Mouse (Mus musculus) embryo, embryonic 11.5 days (tissue): Measurements from ENCODE around the gene Haus7.

ENCODE experiments used
- DNase-seq: peaks from one replicate; pipeline ENCODE4 v3.0.0-alpha.2; 2012; ENCODE audit warnings: low read depth, low spot score

Gene Haus7

DNA sequence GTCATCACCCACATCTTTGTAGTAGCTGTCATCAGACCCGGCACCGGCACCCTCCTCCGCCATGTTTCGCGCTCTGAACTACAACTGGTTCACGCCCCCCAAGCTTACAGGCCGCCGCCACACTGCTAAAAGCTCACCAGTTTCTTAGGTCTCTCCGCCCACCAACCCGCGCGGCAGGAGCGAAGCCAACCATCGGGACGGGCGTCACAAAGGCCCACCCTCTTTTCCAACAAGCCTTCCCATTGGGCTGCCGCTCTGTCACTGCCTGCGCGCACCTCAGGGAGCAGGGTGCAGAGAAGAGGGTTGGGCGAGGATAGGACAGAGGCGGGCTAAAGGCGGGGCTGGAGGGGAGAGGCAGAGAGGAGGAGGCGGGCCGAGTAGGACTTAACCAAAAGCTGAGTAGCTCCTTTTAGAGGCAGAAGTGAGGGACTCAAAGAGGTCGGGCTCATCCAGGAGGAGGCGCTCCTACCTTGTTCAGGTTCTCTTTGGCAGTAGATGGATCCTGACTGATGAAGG, at the start of gene Haus7:
TSS of gene Haus7 (minus strand) at position 168 of the 516 bp plus-strand sequence.
- peak; percentile 80 for DNase-seq

DNA sequence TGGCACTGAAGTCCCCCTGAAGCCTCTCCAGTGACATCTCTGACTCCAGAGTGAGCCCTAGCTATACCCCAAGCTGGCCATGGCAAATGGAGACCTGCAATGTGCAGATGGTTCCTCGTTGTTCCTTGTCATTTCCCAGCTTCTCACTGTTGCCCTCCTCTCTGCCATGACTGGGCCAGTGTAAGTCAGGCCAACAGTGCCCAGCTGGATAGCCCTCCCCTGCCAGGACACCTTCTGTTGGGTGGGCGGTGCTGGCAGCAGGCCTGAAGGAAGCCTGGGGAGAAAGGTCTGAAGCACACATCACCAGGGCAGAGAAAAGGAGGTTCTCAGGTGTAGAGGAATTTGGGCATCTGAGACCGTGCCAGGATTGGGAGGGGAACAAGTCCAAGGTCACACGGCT, 47.7 kb upstream of the Haus7 start:
- DNase-seq: no peak

- no peak for DNase-seq
Observed at GRCm38 (mm10) chrX:73505130-73505735, 46.4 kb upstream of the Haus7 start.

DNA sequence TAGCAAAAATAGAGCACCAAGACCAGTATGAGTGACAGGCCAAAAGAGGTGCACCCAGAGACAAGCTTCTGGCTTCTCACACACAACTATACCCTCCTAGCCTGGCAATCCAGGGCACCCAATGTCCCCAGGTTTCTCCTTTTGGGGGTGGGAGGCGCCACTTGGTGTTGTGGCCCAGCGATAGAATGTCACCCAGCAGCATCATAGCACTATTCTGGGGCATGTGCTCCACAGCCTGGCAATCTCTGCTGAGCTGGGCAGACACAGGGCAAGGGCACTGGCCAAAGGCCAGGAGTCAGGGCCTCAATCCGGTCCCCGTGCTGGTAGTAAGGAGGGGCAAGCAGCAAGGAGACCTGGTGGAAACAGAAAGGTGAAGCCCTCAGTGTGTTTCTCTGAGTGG, 37.9 kb upstream of the Haus7 start:
- DNase-seq: no peak

DNA sequence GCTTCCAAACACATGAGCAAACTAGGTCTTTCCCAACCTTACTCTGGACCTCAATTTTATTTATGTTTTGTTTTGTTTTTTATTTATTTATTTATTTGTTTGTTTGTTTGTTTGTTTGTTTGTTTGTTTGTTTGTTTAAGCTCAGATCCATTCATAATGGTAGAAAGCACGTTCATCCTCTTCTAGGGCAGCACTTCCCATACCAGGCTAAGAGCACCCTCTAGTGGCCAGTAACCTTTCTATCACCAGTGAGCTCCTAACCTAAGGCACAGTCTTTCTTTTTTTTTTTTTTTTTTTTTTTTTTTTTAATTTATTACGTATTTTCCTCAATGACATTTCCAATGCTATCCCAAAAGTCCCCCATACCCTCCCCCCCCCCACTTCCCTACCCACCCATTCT, 34.7 kb upstream of the Haus7 start:
- peak; percentile 41 for DNase-seq

GRCm38 (mm10) chrX:73490804-73491203, 32.0 kb upstream of the Haus7 start:
- no peak for DNase-seq

- no peak for DNase-seq
Observed at GRCm38 (mm10) chrX:73490186-73490585, 31.3 kb upstream of the Haus7 start.

DNA sequence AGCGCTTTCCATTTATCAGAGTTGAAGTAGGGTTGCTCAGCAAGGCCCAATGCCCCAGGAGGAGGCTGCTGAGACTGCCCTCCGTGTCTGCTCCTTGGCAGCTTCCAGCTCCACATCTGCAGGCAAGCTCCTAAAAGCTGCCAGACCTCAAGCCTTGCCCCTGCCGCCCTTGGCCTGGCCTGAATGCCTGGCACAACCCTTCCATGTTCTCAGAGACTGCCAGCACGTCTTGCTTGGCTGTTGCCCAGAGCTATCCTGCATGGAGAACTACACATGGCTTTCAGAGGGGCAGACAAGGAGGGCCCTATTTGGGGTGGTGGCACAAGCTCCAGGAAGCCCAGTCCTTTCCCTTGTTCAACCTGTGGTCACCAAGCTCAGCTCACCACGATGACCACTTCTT, 28.1 kb upstream of the Haus7 start:
- DNase-seq: no peak

GRCm38 (mm10) chrX:73484870-73485269, 26.0 kb upstream of the Haus7 start:
- DNase-seq: no peak

GRCm38 (mm10) chrX:73484076-73484475, 25.2 kb upstream of the Haus7 start:
- DNase-seq: no peak

DNA sequence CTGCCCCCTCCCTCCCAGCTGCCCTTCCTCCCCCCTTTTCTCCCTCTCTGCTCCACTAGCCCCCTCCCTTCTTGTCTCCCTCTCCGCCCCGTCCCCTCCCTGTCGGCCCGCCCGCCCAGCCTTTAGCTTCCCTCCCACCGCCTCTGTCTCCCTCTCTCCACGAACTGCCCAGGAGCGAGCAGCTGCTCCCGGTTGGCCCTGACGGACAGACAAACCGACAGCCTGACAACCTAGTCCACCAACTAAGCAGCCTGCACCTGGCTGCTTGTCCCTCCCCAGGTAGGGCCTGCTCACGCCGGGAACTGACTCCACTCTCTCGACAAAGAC, 24.6 kb upstream of the Haus7 start, which contains the start of gene Bgn:
TSS of gene Bgn (plus strand) at position 119 of the 327 bp plus-strand sequence.
- DNase-seq: no peak

DNA sequence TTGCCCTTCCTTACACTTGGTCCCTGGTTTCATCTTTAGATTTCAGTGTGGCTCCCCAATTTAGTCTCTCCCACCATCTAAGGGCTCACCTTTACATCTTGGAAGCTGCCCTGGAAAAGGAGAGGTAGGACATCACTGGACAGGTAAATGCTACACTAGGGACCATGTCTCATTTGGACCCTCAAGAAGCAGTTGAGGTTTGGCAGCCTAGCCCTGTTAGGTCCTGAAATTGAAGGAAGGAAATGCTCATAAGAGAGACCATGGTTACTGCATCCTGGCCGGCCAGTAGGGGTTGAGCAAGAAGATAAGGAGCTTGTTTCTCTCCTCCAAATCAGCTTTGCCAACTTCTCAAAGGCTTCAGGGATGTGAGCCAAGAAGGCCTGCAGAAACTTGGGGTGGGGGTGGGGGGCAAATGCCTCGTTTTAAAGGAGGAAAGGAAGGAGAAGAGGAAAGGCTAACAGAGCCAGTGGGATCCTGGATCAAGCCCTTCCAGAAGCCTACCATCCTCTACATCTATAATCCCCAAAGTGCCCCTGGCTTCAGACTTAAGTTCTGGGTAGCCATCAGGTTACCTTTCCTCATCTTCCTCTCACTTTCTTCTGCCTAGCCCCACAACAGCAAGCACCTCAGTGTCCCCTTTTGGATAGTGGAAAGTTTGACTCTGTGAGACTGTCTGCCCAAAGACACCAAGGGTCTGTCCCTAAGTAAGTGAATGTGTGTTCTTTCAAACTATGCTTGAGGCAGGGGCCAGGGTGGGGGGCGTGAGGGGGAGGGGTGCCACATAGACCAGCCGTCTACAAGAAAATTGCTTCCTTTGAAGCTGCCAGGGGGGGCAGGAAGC, 24.0 kb upstream of the Haus7 start:
- DNase-seq: no peak

GRCm38 (mm10) chrX:73480334-73480733, 21.5 kb upstream of the Haus7 start:
- DNase-seq: no peak

GRCm38 (mm10) chrX:73479656-73480055, 20.8 kb upstream of the Haus7 start:
- no peak for DNase-seq

DNA sequence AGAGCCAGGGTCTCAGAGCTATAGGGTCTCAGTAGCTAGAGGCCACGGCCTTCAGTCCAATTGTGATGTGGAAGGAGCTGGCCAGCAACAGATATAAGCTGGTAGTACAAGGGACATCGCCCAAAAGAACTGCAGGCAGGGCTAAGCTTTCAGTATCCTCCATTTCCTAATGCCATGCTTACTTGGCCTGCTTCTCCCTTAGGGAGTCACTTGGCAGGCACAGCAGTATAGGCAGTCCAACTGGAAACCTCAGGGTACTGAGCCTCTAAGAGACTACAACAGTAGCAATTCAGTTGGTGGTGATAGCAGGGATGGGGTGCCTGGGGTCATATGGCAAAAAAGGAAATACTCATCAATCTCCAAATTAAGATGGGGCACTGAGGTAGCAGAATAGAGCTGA, 18.7 kb upstream of the Haus7 start:
- DNase-seq: no peak

DNA sequence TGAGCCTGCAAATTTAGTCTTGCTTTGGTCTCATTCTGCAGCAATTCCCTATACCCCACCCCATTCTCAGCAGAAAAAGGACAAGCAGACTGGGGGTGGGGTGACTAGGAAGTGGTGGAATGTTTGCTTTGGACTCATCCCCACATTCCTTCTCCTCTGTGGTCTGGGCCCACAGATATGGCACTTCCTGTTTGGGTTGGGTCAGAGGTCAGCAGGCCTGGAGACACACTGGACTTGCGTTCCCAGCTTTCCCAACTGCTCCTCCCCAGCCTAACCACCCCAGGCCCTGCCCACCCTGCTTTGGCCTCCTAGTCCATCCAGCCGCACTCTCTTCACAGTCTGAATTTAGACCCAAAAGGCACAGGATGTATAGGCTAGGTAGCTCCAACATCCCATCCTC, 17.8 kb upstream of the Haus7 start:
- no peak for DNase-seq

GRCm38 (mm10) chrX:73475658-73476256, 16.9 kb upstream of the Haus7 start:
- DNase-seq: no peak

- no peak for DNase-seq
Observed at GRCm38 (mm10) chrX:73474340-73475165, 15.7 kb upstream of the Haus7 start.

GRCm38 (mm10) chrX:73471764-73472163, 12.9 kb upstream of the Haus7 start:
- no peak for DNase-seq

GRCm38 (mm10) chrX:73468752-73469151, 9.9 kb upstream of the Haus7 start:
- DNase-seq: no peak

GRCm38 (mm10) chrX:73468330-73468729, 9.5 kb upstream of the Haus7 start:
- DNase-seq: no peak
